Mouse (Mus musculus): ENCODE measurements around the gene Pla2g15.
"Not testable (repeated sequence)": the region's sequence is repeated elsewhere in the genome, so short reads cannot be mapped to it uniquely, and the experiment has no call there.

Gene Pla2g15

DNA sequence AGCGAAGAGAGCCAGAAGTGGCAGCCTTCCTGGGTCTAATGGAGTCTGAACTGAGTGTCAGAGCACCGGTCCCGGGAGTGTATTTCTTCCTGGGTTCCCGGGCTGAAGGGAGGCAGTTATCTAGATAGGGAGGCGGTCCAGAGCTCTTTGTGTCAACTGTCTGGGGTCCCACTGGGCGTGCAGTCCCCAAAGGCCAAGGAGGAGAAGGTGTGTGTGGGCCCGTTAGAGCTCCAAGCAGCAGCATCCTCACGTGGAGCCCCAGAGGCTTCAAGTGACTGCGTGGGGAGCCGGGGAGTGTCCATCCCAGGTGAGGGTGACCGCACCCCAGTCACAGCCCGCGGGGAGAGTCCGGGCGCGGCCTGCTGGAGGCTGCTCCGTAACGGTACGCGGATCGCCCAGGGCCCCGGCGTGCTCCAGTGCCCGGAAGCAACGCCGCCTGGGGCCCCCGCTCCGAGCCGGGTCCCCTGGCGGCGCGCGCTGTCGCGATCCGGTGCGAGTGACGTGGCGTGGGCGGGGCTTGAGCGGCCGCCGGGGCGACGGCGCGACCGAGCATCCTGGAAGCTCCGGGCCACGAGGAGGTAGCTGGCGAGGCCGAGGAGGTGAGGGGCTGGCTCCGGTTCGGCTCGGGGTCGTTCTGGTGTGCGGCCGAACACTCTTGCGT lies 18.3 kb downstream of the Pla2g15 start, which contains the start of gene Slc7a6:
Gene Slc7a6 (plus strand): TSS at position 502 of the 661 bp plus-strand sequence.
- peak; percentile 84 to 95 for DNase-seq (ENCODE audit: inconsistent age in 2 of 2, low spot score in 1 of 2)

DNA sequence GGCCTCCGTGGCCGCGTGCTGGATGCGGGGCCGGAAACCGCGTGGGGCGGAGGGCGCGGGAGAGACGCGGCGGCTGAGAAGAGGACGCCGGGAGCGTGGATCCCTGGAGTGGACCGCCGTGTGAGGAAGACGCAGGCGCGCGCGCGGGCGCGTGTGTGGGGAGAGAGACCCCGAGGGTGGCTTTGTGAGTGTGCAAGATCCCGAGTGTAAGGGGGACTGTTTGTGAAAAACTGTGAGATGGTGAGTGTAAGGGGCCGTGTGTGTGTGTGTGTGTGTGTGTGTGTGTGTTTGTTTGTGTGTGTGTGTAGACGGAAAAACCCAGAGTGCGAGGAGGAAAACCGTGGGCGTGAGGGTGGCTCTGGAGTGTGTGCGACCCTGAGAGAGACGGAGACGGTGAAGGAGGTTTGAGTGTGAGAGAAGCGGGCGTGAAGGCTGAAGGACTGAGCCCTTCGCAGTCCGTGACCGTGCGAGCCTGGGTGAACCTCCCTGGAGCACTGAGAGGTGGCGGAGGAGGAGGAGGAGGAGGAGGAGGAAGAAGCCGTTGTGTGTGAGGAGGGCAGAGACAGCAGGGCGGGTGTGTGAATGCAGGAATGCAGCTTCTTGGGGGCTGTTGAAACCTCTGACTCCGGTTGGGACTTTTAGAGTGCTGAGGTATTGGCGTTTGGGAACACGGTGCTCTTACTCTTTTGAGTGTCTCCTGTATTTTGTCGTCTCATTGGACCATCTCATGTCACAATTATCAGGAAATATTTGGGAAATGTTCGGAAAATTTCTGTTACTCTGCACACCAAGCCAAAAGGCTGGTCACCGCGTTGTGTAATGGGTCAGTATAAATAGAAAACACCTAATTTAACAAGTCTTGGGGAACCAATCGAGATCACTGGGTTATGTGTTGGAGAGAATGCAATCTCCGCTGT lies 19.1 kb downstream of the Pla2g15 start:
- DNase-seq (ENCODE audit: inconsistent age in 2 of 2, low spot score in 1 of 2), result peak; percentile 53 to 84

DNA sequence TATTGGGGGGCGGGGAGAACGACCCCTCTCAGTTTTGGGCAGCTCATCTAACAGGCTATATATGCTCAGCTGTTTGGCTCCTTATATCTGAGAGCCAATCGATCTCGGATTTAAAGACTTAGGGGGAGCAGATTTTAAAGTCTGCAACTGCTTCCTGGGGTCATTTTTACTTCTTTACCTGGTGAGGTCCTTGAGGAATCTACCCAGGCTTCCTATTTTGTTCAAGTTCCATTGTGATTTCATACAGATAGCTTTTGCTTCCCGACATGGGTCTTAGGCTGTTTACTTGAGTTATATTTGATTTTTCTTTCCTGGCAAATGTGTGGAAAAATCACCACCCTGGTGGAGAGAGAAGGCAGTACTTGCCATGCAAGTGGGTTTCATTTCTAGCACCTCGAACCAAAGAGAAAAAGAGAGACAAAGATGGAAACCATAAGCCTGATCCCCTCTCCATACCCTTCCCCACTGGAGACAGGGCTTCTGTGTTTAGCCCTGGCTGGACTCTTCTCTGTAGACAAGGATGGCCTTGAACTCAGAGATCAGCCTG lies 19.8 kb downstream of the Pla2g15 start:
- DNase-seq (ENCODE audit: inconsistent age in 2 of 2, low spot score in 1 of 2), result peak in 1 of 2 experiments; percentile 25

DNA sequence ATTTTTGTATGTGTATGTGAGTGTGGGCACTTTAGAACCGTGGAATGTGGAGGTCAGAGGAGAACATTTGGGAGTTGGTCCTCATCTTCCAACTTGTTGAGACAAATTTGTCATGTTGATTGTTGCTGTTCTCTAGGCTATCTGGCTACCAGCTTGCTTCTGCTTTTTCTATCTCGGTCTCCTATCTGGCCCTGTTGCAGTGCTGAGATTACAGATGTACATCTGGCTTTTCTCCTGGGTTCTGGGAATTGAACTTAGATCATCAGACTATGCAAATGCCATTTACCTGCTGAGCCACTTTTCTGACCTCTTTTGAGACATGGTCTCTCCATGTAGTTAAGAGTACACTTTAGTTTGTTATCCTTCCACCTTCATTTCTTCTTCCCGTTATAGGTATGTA lies 23.4 kb downstream of the Pla2g15 start:
- DNase-seq (ENCODE audit: inconsistent age in 2 of 2, low spot score in 1 of 2), result no peak

DNA sequence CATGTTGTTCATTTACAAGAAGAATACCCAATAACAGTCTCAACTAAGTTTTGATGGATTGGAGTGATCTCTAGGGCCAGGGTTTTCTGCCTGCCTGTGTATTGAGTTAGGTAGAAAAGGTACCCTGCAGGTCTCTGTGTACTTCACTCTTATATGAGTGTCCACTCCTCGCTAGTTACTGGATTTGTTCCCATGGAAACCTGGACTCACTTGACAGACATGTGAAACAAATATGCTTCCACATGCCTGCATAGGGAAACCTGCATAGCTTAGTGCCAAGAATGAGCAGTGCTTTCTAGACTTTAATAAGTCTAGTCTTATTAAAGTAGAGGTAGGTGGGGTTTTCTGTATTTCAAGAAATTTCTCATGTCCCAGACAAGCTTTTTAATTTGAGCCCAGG lies 26.7 kb downstream of the Pla2g15 start:
- DNase-seq (ENCODE audit: inconsistent age in 2 of 2, low spot score in 1 of 2), result no peak

DNA sequence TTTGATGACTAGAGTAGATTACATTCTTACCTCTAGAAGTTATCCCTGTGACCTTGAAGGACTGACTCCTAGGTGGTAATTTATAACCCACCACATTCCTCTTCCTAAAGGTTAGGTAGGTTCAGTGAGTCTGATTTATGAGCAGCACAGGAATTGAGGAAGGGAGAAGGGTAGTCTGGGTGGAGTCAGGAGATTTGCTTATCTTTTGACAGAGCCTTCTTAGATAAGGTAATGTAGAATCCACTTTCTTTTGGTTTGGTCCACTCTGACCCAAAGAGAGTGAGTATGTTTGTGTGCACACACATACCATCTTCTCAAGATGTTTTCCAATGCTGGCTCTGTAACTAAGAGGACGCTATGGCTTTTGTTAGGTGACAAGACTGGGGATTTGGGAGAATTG lies 27.4 kb downstream of the Pla2g15 start:
- DNase-seq (ENCODE audit: inconsistent age in 2 of 2, low spot score in 1 of 2), result no peak

DNA sequence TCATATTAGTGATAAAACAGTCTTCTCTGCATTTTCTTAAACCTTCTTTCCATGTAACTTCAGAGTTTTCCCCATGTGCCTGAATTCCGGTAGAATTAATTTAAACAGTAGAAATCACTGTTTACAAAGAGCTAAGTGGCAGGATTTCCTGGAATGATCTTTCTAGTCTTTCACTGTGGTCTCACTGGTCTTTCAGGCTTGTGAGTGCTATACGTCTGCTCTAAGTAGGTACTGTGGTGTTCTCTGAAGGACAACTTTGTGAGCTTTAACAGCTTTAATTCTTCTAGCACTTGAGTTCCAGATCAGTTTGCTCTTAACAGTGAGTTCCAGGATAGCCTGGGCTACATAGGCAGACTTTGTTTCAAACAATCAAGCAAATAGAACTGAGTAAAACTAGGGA lies 28.2 kb downstream of the Pla2g15 start:
- no peak for DNase-seq (ENCODE audit: inconsistent age in 2 of 2, low spot score in 1 of 2)

DNA sequence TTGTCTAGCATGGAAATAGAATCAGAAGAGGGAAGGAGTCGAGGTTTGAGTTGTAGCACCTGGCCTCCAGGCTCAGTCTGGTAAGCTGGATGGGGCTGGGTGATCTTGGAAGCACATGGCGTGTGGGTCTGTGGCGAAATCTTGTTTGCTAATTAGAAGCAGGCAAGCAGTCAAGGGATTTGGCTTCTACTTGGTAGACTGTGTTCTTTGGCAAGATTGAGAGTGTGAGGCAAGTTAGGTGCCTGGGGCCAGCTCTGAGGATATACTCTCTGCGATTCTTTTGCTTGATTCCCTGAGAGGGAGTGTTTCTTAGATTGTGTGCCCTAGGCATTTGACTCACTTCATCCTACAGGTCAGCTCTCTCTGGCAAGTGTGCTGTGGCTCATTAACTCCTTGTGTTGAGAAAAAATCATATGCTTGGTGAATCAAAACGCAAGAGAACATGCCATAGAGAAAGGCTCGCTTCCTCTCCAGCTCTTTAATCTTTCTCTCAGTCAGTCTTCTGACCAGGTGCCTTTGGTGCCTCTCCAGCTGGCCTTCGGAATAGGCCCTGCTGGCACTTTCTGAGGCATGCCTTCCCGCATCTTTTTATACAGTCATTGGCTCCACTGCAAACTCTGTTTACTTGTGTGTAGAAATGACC lies 35.5 kb downstream of the Pla2g15 start:
- peak in 1 of 2 experiments; percentile 63 for DNase-seq (ENCODE audit: inconsistent age in 2 of 2, low spot score in 1 of 2)

DNA sequence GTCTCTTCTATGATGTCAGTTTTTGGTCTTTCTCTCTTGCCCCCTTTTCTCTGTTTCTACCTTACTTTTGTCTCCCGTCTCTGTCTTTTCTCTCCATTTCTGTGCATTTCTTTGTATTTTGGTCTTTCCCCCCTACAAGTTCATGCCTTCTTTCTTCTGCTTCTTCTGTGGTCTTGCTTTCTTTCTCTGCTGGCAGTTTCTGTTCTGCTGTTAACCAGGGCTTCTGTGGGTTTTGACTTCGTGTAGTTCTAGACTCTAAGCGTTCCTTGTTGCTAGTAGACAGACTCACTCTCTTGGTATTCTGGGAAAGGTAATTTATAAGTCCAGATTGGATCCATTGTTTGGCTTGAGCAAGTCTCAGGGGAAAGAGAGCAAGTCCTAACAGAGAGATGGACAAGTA lies 36.2 kb downstream of the Pla2g15 start:
- no peak for DNase-seq (ENCODE audit: inconsistent age in 2 of 2, low spot score in 1 of 2)

DNA sequence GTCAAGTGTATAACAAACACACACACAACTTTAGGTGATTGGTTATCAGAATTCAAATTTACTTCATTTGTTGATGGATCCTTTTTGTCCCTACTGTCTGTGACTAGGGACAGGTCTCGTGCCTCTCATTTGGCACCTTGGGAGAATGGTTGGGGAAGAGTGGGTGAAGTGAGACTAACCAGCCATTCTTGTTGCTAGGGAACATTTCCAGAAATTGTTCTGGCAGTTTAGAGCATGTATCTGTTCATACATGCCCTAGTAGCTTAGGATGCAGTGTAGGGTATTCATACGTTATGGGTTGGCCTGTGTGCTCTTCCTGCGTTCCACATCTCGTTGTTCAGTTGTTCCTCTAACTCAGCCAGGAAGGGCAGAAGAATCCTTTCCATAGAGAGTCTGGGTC lies 39.0 kb downstream of the Pla2g15 start:
- no peak for DNase-seq (ENCODE audit: inconsistent age in 2 of 2, low spot score in 1 of 2)

DNA sequence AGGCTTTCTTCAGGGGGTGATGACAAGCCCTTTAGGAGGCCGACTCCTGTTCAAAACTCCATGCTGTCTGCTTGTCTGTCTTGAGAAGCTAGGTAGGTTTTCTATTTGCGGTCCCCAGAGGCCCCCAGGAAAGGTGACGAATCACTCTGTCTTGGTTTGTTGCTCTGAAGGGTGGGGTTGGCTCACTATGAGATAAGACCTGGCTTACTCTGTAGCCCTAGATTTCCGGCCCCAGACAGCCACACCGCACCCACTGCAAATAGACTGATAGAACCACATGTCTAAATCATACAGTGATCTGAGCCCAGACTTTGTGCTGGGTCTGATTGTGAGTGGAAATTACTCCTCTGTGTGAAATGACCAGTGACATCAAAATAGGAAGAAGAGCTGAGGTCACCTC lies 41.4 kb downstream of the Pla2g15 start:
- DNase-seq (ENCODE audit: inconsistent age in 2 of 2, low spot score in 1 of 2), result no peak

DNA sequence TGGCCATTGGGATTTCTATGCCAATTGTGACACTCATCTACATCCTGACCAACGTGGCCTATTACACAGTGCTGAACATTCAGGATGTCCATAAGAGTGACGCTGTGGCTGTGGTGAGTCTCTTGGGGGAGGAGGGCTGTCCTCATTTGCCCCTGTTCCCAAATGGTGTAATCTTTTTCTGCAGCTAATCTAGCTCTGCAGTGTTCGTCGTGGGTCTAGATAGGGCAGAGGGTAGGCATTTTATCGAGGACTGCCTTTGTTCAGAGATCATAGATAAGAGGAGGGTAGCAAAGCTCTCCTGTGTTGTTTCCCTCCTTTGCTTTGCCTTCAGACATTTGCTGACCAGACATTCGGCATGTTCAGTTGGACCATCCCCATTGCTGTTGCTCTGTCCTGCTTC lies 43.0 kb downstream of the Pla2g15 start:
- no peak for DNase-seq (ENCODE audit: inconsistent age in 2 of 2, low spot score in 1 of 2)

DNA sequence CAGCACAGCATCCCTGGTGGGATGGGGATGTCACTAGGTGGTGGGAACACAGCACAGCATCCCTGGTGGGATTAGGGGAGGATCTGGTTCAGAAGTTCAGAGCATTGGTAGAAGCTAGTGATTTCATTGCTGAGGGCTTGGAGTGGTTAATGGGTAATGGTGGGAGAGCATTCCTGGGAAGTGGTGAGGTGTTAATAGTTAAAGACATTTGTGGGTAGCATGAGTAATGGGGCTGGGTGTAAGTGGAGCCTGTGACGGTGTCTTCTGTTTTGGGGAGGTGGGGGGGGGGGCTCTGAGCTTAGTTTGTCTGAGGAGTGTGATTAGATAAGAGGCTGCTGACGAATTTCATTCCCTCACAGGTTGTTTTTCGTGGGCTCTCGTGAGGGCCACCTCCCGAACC lies 43.9 kb downstream of the Pla2g15 start:
- no peak for DNase-seq (ENCODE audit: inconsistent age in 2 of 2, low spot score in 1 of 2)

DNA sequence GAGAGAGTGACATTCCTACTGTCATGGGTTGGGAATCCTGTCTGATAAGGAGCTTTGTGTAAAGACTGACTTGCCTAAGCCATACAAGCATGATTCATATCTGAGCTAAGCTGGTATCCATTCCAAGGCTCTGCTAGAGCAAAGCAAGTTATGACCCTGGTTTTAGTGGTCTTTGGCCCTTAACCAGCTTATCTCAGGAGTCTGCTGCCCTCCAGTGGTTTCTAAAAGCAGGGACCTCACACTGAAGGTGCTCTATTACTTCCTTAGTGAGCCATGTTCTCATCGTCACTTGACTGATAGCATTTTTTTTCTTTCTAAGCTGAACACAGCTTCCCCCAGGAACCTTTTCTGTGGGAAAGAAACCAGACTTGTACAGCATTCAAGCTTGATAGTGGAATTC lies 48.5 kb downstream of the Pla2g15 start:
- DNase-seq (ENCODE audit: inconsistent age in 2 of 2, low spot score in 1 of 2), result peak; percentile 62 to 86

DNA sequence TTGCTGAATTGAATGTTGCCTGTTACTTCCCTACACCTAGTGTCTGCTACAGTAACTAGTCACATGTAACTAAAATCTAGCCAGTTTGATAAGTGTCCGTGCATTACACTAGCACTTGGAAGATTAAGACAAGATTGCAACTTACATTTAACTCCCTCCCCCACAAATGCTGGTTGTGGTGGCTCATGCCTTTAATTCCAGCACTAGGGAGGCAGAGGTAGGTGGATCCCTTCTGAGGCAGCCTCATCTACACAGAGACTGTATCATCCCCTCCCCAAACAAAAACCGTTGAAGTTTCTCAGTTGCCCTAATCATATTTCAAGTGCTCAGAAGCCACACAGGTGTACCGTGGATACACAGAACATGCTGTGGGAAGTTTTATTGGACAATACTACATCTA lies 49.4 kb downstream of the Pla2g15 start:
- not testable (repeated sequence) for DNase-seq (ENCODE audit: inconsistent age in 2 of 2, low spot score in 1 of 2)

DNA sequence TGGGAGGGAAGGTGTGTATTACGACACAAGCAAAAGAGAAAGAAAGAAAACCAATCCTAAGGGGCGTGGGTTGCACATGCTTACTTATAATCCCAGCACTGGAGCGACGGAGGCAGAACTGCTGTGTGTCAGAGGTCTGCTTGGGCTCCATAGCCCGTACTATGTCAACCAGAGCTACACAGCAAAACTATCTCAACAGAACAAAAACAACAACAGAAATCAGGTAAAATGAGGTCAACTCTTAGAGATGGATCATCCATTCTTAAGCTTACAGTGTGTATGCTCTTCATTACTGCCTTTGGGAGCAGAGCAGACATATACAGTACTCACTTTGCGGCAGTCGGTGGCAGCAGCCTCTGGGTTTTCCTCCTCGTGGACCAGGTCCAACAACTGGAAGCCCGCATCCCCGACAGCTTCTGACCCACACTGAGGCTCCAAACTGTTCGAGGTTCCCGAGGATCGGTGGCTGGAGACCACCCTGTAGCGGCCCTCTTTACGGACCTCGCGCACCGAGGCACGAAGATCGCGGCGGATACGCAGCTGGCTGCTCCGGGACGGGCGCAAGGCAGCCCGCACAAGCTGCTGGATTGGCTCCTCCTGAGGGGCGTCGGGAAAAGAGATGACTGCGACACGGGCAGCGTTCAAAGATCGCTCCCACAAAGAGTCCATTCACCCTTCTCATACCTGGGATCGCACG lies 60.0 kb downstream of the Pla2g15 start:
- no peak for DNase-seq (ENCODE audit: inconsistent age in 2 of 2, low spot score in 1 of 2)

DNA sequence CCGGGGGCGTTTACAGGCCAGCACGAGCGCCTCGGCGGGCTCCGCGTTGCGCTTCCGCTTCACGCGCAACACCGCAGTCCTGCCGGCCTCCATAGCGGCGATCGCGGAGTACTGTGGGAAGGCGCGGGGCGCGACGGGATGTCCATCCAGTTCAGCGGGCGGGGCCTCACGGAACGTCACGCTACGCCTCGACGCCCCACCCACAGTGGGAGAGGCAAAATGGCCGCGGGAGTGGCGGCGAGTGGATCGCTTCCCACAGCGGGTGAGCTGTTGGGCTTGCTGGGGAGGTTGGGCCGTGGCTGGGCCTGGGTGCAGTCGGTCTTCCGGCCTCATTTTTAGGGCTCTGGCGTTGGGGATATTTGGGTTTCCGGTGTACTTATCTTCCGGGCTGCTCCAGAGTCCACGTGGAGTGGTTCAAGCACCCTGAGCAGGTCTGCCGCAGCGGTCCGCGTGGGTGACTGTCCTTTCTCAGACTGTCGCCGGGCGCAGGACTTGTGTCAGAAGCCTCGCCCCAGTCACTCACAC lies 60.7 kb downstream of the Pla2g15 start, which contains the start of the genes Slc7a6os and Prmt7:
Gene Slc7a6os (minus strand): TSS at position 115 of the 525 bp plus-strand sequence.
Gene Prmt7 (plus strand): TSS at position 116 of the 525 bp plus-strand sequence.
- peak; percentile 96 to 99 for DNase-seq (ENCODE audit: inconsistent age in 2 of 2, low spot score in 1 of 2)

DNA sequence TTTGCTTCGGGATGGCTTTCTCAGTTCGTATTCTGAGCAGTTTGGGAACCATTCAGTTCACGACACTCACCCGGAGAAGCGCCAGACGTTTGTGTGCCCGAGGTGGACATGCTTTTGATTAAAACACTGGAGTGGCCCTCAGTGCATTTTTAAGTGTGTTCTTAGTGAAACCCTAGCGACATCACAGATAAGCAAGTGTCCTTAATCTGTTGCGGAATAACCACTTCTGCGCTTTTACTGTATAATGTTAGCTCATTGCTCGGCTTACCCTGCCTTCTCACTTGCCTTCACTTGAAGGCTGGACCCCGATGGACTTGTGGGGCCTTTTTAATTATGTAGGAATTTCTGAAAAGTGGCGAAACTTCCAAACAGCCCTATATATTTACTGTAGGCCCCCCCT lies 61.2 kb downstream of the Pla2g15 start:
- no peak for DNase-seq (ENCODE audit: inconsistent age in 2 of 2, low spot score in 1 of 2)

DNA sequence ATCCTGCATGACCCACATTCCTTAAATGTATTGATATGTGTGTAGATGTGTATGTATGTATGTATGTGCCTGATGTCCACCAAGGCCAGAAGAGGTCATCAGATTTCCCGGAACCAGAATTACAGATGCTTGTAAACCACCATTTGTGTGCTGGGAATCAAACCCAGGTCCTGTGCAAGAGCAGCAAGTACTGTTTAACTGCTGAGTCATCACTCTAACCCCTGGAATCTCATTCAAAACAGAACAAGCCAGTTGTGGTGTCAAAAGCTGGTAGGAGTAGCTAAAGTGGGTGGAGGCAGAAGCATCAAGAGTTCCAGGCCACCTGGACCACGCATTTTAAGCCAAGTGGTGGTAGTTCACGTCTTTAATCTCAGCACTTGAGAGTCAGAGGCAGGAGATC lies 63.8 kb downstream of the Pla2g15 start:
- DNase-seq (ENCODE audit: inconsistent age in 2 of 2, low spot score in 1 of 2), result no peak
